Mouse (Mus musculus): Measurements from ENCODE around the gene Klhdc8a.

Klhdc8a gene

GRCm38 (mm10) chr1:132291706-132292105 lies 6.7 kb upstream of the Klhdc8a start:
- DNase-seq: no peak

- no peak for DNase-seq
These were observed 5.9 kb upstream of the Klhdc8a start for GRCm38 (mm10) chr1:132292318-132293129.

- no peak for DNase-seq
These were observed 2.9 kb upstream of the Klhdc8a start for GRCm38 (mm10) chr1:132295506-132295905.

- DNase-seq: no peak
These were observed 2.4 kb upstream of the Klhdc8a start for GRCm38 (mm10) chr1:132296051-132296450.

- DNase-seq: peak; percentile 35
These were observed 507 bp downstream of the Klhdc8a start for GRCm38 (mm10) chr1:132298801-132299464.

- DNase-seq: peak; percentile 32
These were observed 1.3 kb downstream of the Klhdc8a start for GRCm38 (mm10) chr1:132299744-132300143.

- no peak for DNase-seq
These were observed 2.8 kb downstream of the Klhdc8a start for GRCm38 (mm10) chr1:132301242-132301641.

- no peak for DNase-seq
These were observed 4.0 kb downstream of the Klhdc8a start for GRCm38 (mm10) chr1:132302341-132302866.

- DNase-seq: no peak
These were observed 6.3 kb downstream of the Klhdc8a start for GRCm38 (mm10) chr1:132304618-132305214.

GRCm38 (mm10) chr1:132306160-132306559 lies 7.7 kb downstream of the Klhdc8a start:
- DNase-seq: peak; percentile 29

- no peak for DNase-seq
These were observed 8.4 kb downstream of the Klhdc8a start for GRCm38 (mm10) chr1:132306808-132307207.

GRCm38 (mm10) chr1:132307962-132308361 lies 9.5 kb downstream of the Klhdc8a start:
- no peak for DNase-seq

- no peak for DNase-seq
These were observed 10.2 kb downstream of the Klhdc8a start for GRCm38 (mm10) chr1:132308674-132309073.

GRCm38 (mm10) chr1:132310754-132311153 lies 12.3 kb downstream of the Klhdc8a start:
- DNase-seq: no peak

GRCm38 (mm10) chr1:132311174-132311859 lies 12.9 kb downstream of the Klhdc8a start:
- DNase-seq: no peak

GRCm38 (mm10) chr1:132312043-132312442 lies 13.6 kb downstream of the Klhdc8a start:
- DNase-seq: no peak

- DNase-seq: peak; percentile 44
These were observed 14.3 kb downstream of the Klhdc8a start for GRCm38 (mm10) chr1:132312703-132313102.

GRCm38 (mm10) chr1:132315889-132316624 lies 17.6 kb downstream of the Klhdc8a start, which contains the start of gene Nuak2:
Gene Nuak2, plus strand, starts transcription at chr1:132316126.
- DNase-seq: peak; percentile 79

- no peak for DNase-seq
These were observed 18.2 kb downstream of the Klhdc8a start for GRCm38 (mm10) chr1:132316625-132316994.

GRCm38 (mm10) chr1:132317413-132317812 lies 19.0 kb downstream of the Klhdc8a start:
- DNase-seq: no peak

GRCm38 (mm10) chr1:132317894-132318863 lies 19.8 kb downstream of the Klhdc8a start:
- no peak for DNase-seq

Data from cerebellum, adult 11 months (tissue).